Mouse (Mus musculus) liver, adult 2 months (tissue): ENCODE measurements around the gene Ppp1r3e.

ENCODE experiments used
- CTCF ChIP-seq: fragments of 200-500 bp; IDR thresholded peaks from 2 replicates; pipeline ENCODE4 v1.5.1; 2011; ENCODE audit warnings: low read depth, low read length, control low read depth
- POLR2A ChIP-seq: fragments of 200-500 bp; IDR thresholded peaks from 2 replicates; pipeline ENCODE4 v1.6.1; 2011; ENCODE audit warnings: low read length, control low read depth; ENCODE audit not compliant: insufficient read depth; ENCODE audit errors: extremely low read depth

GRCm38 (mm10) chr14:54876539-54877047 is 757 bp downstream of the Ppp1r3e start:
- TF ChIP-seq CTCF (no peak), POLR2A (no peak)
